In the genomic region with DNA sequence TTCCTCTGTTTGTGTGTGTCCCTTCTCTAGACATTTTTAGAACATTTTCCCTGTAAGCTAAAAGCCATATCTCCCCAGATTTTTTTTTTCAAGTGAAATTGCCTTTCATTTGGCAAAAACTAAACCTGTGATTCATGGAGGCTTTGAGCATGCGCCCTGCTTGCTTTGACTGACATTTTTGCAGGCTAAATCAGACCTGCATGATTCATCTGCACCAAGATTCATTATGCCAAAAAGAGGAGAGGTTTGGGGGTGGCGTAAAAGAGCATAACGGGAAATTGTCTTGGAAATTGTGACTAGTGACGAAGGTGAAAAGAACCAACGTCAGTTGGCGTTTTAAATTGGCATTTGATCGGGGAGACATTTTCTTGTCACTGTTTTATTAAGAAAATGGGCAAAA, we compare ENCODE assay signal across 18 mouse cellular contexts.
A peak's percentile ranks its signal among the peaks of the same experiment; 100 is the strongest.
DNase-seq lines count a peak whose midpoint lies in the region; ATAC-seq and TF ChIP-seq lines count a peak whose summit lies in the region.
"Had no signal": no experiment of that assay in that cellular context is flagged by ENCODE, and none has a peak within 500 bp of the region (broad histone marks: within the 10 kb centered on the region; RNA-seq: fewer than 3 reads in every experiment).

No protein-coding gene starts in this region.

- ATAC-seq in midbrain, embryonic 16.5 days: no peak
- ATAC-seq: intestine, postnatal 0 days had no signal

- no peaks in the 10 kb centered on the region for H3K9me3 ChIP-seq in midbrain, embryonic 16.5 days (replicated peaks; ENCODE audit: control insufficient read depth, low read length, poor library complexity, severe bottlenecking)
- H3K9me3 ChIP-seq: hindbrain, embryonic 10.5 days had no signal

- TF ChIP-seq CTCF in lung, adult 2 months (IDR thresholded peaks at IDR 0.05; ENCODE audit: insufficient read depth, low read length): no peak

- H3K4me1 ChIP-seq in midbrain, embryonic 16.5 days (ENCODE audit: control insufficient read depth, insufficient read depth, low read length): no peaks in the 10 kb centered on the region
- no peaks in the 10 kb centered on the region for H3K4me1 ChIP-seq in lung, adult 2 months (ENCODE audit: control insufficient read depth, insufficient read depth, low read length)
- H3K4me1 ChIP-seq: hindbrain, embryonic 10.5 days had no signal

- WGBS in midbrain, embryonic 16.5 days: 86% methylated on average over 7 of the region's 7 CpGs
- 96% methylated on average over 7 of the region's 7 CpGs for WGBS in lung, adult 2 months

- peak; percentile 19 for DNase-seq in adrenal gland, adult 2 months
- DNase-seq in adrenal gland, adult 8-10 months: no peak
- peak; percentile 95 for DNase-seq in 3T3-L1 (ENCODE audit: low read depth, low spot score)
- DNase-seq in frontal cortex, postnatal 14 days (ENCODE audit: low spot score in 2 of 2): peak; percentile 35 to 45
- DNase-seq in left cerebral cortex, postnatal 25 days (ENCODE audit: low spot score in 2 of 2): peak; percentile 60 to 95
- DNase-seq in kidney, postnatal 10 days: no peak
- DNase-seq in lung, adult 2 months: no peak
- DNase-seq: cerebellum, postnatal 10 days; gastrocnemius, adult 2 months; kidney, postnatal 4 days; lung, postnatal 14 days; midbrain, embryonic 14.5 days; thymus, adult 2 months had no signal

- H3K9ac ChIP-seq in midbrain, embryonic 16.5 days (ENCODE audit: low read depth, low read length): no peak overlapping the region

- H3K27me3 ChIP-seq in midbrain, embryonic 16.5 days (ENCODE audit: control insufficient read depth, insufficient read depth, low read depth, low read length): no peaks in the 10 kb centered on the region

- TF ChIP-seq POLR2A in lung, adult 2 months (IDR thresholded peaks at IDR 0.05; ENCODE audit: borderline replicate concordance, extremely low read depth, low read depth, low read length): no peak

- no peak overlapping the region for H3K4me2 ChIP-seq in midbrain, embryonic 16.5 days (ENCODE audit: low read length)
- H3K4me2 ChIP-seq: heart, embryonic 11.5 days; liver, embryonic 11.5 days had no signal

- H3K27ac ChIP-seq in midbrain, embryonic 16.5 days (ENCODE audit: low read length): no peak overlapping the region
- H3K27ac ChIP-seq: gastrocnemius, adult 2 months; hindbrain, embryonic 10.5 days had no signal

- intact Hi-C loops in left cerebral cortex, postnatal 25 days (cut with DNase I): loop anchor here (5.0 kb wide), 1 partner anchor 58 kb away; no protein-coding TSS in a partner anchor

- H3K36me3 ChIP-seq in midbrain, embryonic 16.5 days (ENCODE audit: control insufficient read depth, insufficient read depth, low read length): no peaks in the 10 kb centered on the region
- H3K36me3 ChIP-seq: hindbrain, embryonic 10.5 days had no signal

- no peak overlapping the region for H3K4me3 ChIP-seq in midbrain, embryonic 16.5 days (ENCODE audit: low read depth, low read length)
- H3K4me3 ChIP-seq in lung, adult 2 months (replicated peaks; ENCODE audit: extremely low read depth, low read depth, low read length): no peak overlapping the region
- H3K4me3 ChIP-seq: gastrocnemius, adult 2 months; hindbrain, embryonic 10.5 days had no signal

Comparison
In these comparisons a context has a peak if more than half of its experiments do, and no peak if none do; other contexts are left out.
1. DNase-seq: peak in adrenal gland, adult 2 months (single experiment), 3T3-L1 (single experiment), frontal cortex, postnatal 14 days (2 of 2) and left cerebral cortex, postnatal 25 days (2 of 2); none in adrenal gland, adult 8-10 months (single experiment), kidney, postnatal 10 days (single experiment) and lung, adult 2 months (single experiment).